Mouse (Mus musculus) lung, postnatal 0 days (tissue): ENCODE results near the gene Cadps. TPM values are rescaled to one million over a fixed set of nuclear protein-coding genes. Genes with fewer than 3 reads are reported as not detected.

Experiments
- ATAC-seq: fragments of 200-750 bp; cut with Nextera tagmentation; 2 replicates; pipeline ENCODE4 v1.8.0; 2017; ENCODE audit warnings: moderate library complexity
- DNase-seq: peaks from one replicate; pipeline ENCODE4 v3.0.0-alpha.2; 2016; ENCODE audit warnings: low spot score
- H3K27ac ChIP-seq: fragments of 300-500 bp; sonication (generic); 2 replicates; pipeline ENCODE4 v1.5.1; 2014; ENCODE audit warnings: antibody characterized with exemption, mild to moderate bottlenecking, low read length, mixed read lengths
- H3K27me3 ChIP-seq: fragments of 300-500 bp; sonication (generic); replicated peaks from 2 replicates; pipeline ENCODE4 v1.6.1; 2014; ENCODE audit warnings: low read length, mixed read lengths; ENCODE audit not compliant: insufficient read depth
- H3K36me3 ChIP-seq: fragments of 300-500 bp; sonication (generic); 2 replicates; pipeline ENCODE4 v1.6.1; 2014; ENCODE audit warnings: low read length, mixed read lengths; ENCODE audit not compliant: insufficient read depth
- H3K4me1 ChIP-seq: fragments of 300-500 bp; sonication (generic); 2 replicates; pipeline ENCODE4 v1.6.1; 2014; ENCODE audit warnings: antibody characterized with exemption, low read depth, low read length, mixed read lengths; ENCODE audit not compliant: insufficient read depth
- H3K4me2 ChIP-seq: fragments of 300-500 bp; sonication (generic); replicated peaks from 2 replicates; pipeline ENCODE4 v1.6.1; 2014; ENCODE audit warnings: low read depth, mild to moderate bottlenecking, low read length, moderate library complexity, mixed read lengths
- H3K4me3 ChIP-seq: fragments of 300-500 bp; sonication (generic); 2 replicates; pipeline ENCODE4 v1.5.1; 2014; ENCODE audit warnings: low read depth, low read length
- H3K9ac ChIP-seq: fragments of 300-500 bp; sonication (generic); replicated peaks from 2 replicates; pipeline ENCODE4 v1.6.1; 2014; ENCODE audit warnings: low read depth, mild to moderate bottlenecking
- H3K9me3 ChIP-seq: fragments of 300-500 bp; sonication (generic); 2 replicates; pipeline ENCODE4 v1.6.1; 2016; ENCODE audit warnings: low read length, mixed read lengths
- CTCF ChIP-seq: IDR thresholded peaks from 2 replicates; pipeline ENCODE4 v1.5.1; 2016; ENCODE audit warnings: antibody characterized with exemption, mild to moderate bottlenecking
- EP300 ChIP-seq: IDR thresholded peaks from 2 replicates; pipeline ENCODE4 v1.6.1; 2016; ENCODE audit warnings: antibody characterized with exemption, mild to moderate bottlenecking, control low read depth
- WGBS: fragments of 180-500 bp; shearing (Covaris S2); extraction: QIAGEN DNeasy Blood & Tissue Kit; methylation state at CpG from one replicate; pipeline ENCODE4 v1.1.7; 2014; 5-methylcytosine and 5-hydroxymethylcytosine counted together
- polyA plus RNA-seq: library from polyadenylated mRNA; unstranded; fragments of >200 nt; fragmentation: Nextera tagmentation; extraction: Ambion mirVana; gene quantifications from 2 replicates; pipeline ENCODE4 v1.2.1, GENCODE M21; 2015

Cadps gene
- polyA plus RNA-seq, 1 experiment from 2014 or later = 0.16 TPM

DNA sequence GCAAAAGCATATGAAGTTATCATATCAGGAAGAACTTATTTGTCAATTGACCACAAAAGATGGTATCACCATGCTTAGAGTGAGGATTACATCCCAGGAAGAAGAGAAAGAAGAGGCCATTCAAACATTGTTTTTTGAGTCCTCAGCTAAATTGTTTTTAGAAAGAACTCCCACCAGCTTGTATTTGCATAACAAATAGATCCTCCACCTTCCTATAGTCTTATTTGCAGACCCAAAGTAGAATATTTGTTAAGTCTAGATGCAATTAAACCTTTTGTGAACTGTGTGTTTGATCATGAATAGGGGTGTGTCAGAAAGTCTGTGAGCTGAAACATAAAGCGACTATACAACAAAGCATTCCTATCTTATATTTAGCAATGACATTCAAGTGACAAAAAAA is 15.0 kb upstream of the Cadps start:
- Histone ChIP-seq H3K4me3 (no peak overlapping the region), H3K36me3 (no peaks in the 10 kb centered on the region), H3K9me3 (no peaks in the 10 kb centered on the region), H3K9ac (no peak overlapping the region), H3K4me2 (no peak overlapping the region), H3K4me1 (no peaks in the 10 kb centered on the region), H3K27ac (no peak overlapping the region), H3K27me3 (no peaks in the 10 kb centered on the region)
- 24% methylated on average over 1 of the region's 1 CpGs for WGBS
- ATAC-seq (no peak), DNase-seq (no peak)
- no peak for TF ChIP-seq CTCF
- TF ChIP-seq EP300 = no peak

DNA sequence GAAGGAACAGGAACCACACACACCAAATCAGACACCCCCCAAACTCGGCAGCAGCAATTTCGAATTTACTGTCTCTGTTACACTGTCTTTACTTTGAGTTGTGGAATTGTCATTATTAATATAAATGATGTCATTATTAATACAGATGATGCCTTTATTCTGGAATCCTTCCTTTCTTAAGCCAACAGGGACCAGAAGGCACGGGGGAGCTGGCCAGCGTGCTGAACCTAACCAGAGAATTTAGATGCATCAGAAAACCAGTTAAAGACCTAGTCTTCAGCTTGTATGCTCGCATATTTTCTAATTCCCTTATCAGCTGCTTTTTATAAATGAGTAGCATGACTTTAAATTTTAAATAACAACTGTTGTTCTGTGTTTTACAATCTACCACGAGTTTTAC is 902 bp upstream of the Cadps start:
- DNase-seq (peak; percentile 28), ATAC-seq (no peak)
- no peak overlapping the region for H3K9ac ChIP-seq
- H3K4me3 ChIP-seq = no peak overlapping the region
- TF ChIP-seq EP300 = no peak
- no peak for TF ChIP-seq CTCF
- H3K4me1 ChIP-seq = no peaks in the 10 kb centered on the region
- H3K9me3 ChIP-seq = no peaks in the 10 kb centered on the region
- H3K36me3 ChIP-seq = no peaks in the 10 kb centered on the region
- peaks cover 21% of the 10 kb centered on the region; the same call in 1 of the 2 replicates for H3K27me3 ChIP-seq
- no peak overlapping the region for H3K4me2 ChIP-seq
- no peak overlapping the region for H3K27ac ChIP-seq
- WGBS = 9% methylated on average over 6 of the region's 6 CpGs

DNA sequence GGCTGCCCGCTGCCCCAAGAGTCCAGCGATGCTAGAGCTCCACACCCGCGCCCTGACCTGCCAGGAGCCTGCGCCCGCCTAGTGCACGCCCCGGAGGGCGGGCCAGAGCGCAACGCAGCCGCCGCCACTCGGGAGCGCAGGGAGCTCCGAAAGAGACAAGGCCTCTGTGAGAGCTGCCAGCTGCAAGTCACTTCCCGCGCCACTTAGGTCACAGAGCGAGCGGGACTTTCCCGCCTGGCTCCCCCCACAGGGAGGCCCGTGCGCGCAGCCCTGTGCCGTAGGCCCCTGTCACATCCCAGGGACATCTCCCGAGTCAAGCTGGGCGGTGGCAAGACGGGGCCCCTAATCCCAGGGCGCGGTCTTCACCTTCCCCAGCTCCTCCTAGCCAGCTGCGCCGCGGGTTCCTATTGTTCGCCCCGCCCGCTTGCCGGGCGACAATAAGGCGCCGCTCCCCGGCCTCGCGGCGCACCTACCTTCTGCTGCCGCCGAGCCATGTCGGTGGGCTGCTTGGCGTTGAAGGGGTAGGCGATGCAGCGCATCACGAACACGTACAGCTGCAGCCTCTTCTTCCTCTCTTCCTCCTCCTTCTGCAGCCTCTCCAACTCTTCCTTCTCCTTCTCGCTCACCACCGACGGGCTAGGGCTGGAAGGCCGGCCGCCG is 918 bp downstream of the Cadps start:
- Histone ChIP-seq H3K27me3 (peaks cover 21% of the 10 kb centered on the region; the same call in 1 of the 2 replicates), H3K36me3 (no peaks in the 10 kb centered on the region), H3K4me3 (0 out of 2 replicates have a peak overlapping the region, but pooled peaks have one; percentile 3), H3K4me1 (no peaks in the 10 kb centered on the region), H3K4me2 (peak overlapping the region; percentile 35), H3K9me3 (no peaks in the 10 kb centered on the region), H3K9ac (no peak overlapping the region), H3K27ac (no peak overlapping the region)
- ATAC-seq (no peak), DNase-seq (no peak)
- WGBS = 2% methylated on average over 56 of the region's 58 CpGs
- TF ChIP-seq EP300 = no peak
- no peak for TF ChIP-seq CTCF

DNA sequence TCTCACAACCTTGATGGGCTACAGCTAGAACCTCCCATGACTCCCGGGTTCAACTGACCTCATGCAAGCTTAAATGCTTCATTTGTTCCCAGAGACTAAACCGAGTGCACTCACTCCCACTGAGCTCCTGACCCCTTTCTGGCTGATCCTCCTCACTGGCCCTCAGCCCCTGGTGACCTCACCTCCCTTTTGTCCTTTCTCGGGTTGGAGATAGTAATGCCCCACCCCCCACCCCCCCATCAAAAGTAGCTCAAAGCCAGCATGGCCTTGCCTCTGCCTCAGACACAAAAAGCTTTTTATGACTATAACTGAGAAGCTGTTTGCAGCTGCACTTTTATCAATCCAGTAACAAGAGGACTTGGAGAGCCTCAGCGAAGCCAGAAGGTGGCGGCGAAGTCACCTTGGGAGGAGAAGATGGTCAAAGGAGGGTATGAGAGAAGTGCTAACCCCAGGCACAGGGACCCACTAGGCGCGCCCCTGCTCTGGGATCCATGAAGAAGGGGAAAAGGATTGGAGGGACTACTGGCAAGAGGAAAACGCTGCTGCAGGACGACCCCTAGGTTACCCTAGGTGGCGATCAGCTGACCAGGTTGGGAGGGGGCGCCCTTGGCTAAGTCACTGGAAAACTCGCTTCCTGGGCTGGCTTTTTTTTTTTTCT is 1.6 kb downstream of the Cadps start:
- TF ChIP-seq CTCF = no peak
- TF ChIP-seq EP300 = no peak
- peaks cover 21% of the 10 kb centered on the region; the same call in 1 of the 2 replicates for H3K27me3 ChIP-seq
- no peak for ATAC-seq
- no peak overlapping the region for H3K9ac ChIP-seq
- H3K4me2 ChIP-seq = peak overlapping the region; percentile 35
- H3K27ac ChIP-seq = no peak overlapping the region
- H3K4me1 ChIP-seq = no peaks in the 10 kb centered on the region
- no peaks in the 10 kb centered on the region for H3K9me3 ChIP-seq
- H3K4me3 ChIP-seq = no peak overlapping the region
- 1% methylated on average over 13 of the region's 13 CpGs for WGBS
- H3K36me3 ChIP-seq = no peaks in the 10 kb centered on the region
- DNase-seq = no peak

DNA sequence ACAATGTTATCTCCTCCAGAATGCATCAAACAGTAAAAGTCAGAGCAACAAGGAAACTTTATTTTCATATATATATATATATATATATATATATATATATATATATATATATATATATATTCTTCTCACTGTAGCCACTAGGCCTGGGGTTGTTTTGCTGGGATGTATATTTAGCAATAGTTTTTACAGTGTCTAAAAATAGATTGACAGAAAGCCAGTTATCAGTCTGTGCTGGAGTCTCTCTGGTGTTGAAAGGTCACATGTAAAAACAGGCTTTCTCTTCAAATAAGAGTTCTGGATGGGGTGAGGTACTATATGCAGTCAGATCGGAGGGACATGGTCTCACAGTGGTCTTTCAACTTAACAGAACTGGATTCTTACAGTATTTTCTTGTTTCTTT is 2.7 kb downstream of the Cadps start:
- Histone ChIP-seq H3K27me3 (peaks cover 21% of the 10 kb centered on the region; the same call in 1 of the 2 replicates), H3K36me3 (no peaks in the 10 kb centered on the region), H3K4me1 (no peaks in the 10 kb centered on the region), H3K4me3 (no peak overlapping the region), H3K27ac (no peak overlapping the region), H3K9me3 (no peaks in the 10 kb centered on the region), H3K9ac (no peak overlapping the region), H3K4me2 (no peak overlapping the region)
- TF ChIP-seq CTCF (no peak), EP300 (no peak)
- ATAC-seq = no peak
- WGBS = 70% methylated on average over 1 of the region's 1 CpGs
- DNase-seq = no peak

DNA sequence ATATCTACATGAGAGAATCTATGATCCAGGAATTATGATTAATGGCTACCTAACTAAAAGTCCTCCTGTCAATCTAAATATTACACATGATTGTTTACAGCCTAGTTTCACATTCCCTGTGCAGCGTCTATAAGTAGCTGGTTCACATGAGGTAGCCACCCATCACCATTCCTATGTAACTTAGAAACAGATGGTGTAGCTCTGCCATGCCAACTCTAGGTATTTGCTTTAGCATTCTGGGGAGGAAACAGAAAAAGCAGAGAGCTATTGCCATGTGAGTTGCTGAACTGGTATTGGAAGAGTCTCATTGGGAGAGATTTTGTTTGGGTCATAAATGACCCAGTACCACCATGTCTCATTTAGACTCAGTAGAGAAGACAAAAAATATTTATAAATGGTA is 4.4 kb downstream of the Cadps start:
- Histone ChIP-seq H3K36me3 (no peaks in the 10 kb centered on the region), H3K4me1 (no peaks in the 10 kb centered on the region), H3K27me3 (peaks cover 21% of the 10 kb centered on the region; the same call in 1 of the 2 replicates), H3K9ac (no peak overlapping the region), H3K4me3 (no peak overlapping the region), H3K27ac (no peak overlapping the region), H3K4me2 (no peak overlapping the region), H3K9me3 (no peaks in the 10 kb centered on the region)
- no peak for TF ChIP-seq CTCF
- TF ChIP-seq EP300 = no peak
- DNase-seq = no peak
- no peak for ATAC-seq
- 56% methylated on average over 1 of the region's 1 CpGs for WGBS
